Mouse (Mus musculus) myocyte (in vitro differentiated cells): ENCODE data around the gene Sipa1l1.

Source experiments
- CEBPB ChIP-seq: IDR thresholded peaks from 2 replicates; pipeline ENCODE4 v1.6.1; 2011; ENCODE audit warnings: mild to moderate bottlenecking, moderate library complexity; ENCODE audit not compliant: poor library complexity, insufficient read depth, severe bottlenecking
- E2F4 ChIP-seq: IDR thresholded peaks from one replicate; pipeline ENCODE4 v1.6.1; 2011; ENCODE audit warnings: mild to moderate bottlenecking, control low read depth, moderate library complexity; ENCODE audit not compliant: insufficient read depth
- MAX ChIP-seq: IDR thresholded peaks from one replicate; pipeline ENCODE4 v1.6.1; 2011; ENCODE audit warnings: low read depth, mild to moderate bottlenecking, control low read depth
- MYOD1 ChIP-seq, 3 experiments: IDR thresholded peaks; one replicate each; pipeline ENCODE4 v1.6.1; 2011; ENCODE audit warnings: control low read depth in 2 of 3, low read depth in 2 of 3, mild to moderate bottlenecking in 2 of 3, moderate library complexity in 1 of 3; ENCODE audit not compliant: insufficient read length in 2 of 3, control insufficient read depth in 1 of 3
- MYOG ChIP-seq, 3 experiments: IDR thresholded peaks; one replicate each; pipeline ENCODE4 v1.6.1; 2011; ENCODE audit warnings: control low read depth in 2 of 3, low read depth in 2 of 3, mild to moderate bottlenecking in 2 of 3; ENCODE audit not compliant: insufficient read length in 2 of 3, control insufficient read depth in 1 of 3, insufficient read depth in 1 of 3
- POLR2A ChIP-seq: IDR thresholded peaks from one replicate; pipeline ENCODE4 v1.6.1; 2011; ENCODE audit warnings: low read depth, mild to moderate bottlenecking, control low read depth, moderate library complexity; ENCODE audit not compliant: insufficient read length
- POLR2AphosphoS2 ChIP-seq: IDR thresholded peaks from one replicate; pipeline ENCODE4 v1.6.1; 2011; ENCODE audit warnings: low read depth, control low read depth; ENCODE audit not compliant: insufficient read length
- USF1 ChIP-seq: IDR thresholded peaks from one replicate; pipeline ENCODE4 v1.6.1; 2011; ENCODE audit warnings: low read depth, mild to moderate bottlenecking, control low read depth, moderate library complexity

- TF ChIP-seq E2F4 (no peak), USF1 (no peak), POLR2A (no peak), MAX (no peak), POLR2AphosphoS2 (no peak), MYOD1 (IDR thresholded peaks at IDR 0.05; ENCODE audit: control insufficient read depth in 1 of 3, insufficient read length in 2 of 3, low read depth in 2 of 3) (no peak), MYOG (IDR thresholded peaks at IDR 0.05; ENCODE audit: control insufficient read depth in 1 of 3, insufficient read depth in 1 of 3, insufficient read length in 2 of 3, low read depth in 2 of 3) (no peak), CEBPB (no peak)
Observed at GRCm38 (mm10) chr12:82245219-82245618, 76.1 kb downstream of the Sipa1l1 start.
